Mouse (Mus musculus): ENCODE measurements around the gene Megf8.

The Megf8 gene

DNA sequence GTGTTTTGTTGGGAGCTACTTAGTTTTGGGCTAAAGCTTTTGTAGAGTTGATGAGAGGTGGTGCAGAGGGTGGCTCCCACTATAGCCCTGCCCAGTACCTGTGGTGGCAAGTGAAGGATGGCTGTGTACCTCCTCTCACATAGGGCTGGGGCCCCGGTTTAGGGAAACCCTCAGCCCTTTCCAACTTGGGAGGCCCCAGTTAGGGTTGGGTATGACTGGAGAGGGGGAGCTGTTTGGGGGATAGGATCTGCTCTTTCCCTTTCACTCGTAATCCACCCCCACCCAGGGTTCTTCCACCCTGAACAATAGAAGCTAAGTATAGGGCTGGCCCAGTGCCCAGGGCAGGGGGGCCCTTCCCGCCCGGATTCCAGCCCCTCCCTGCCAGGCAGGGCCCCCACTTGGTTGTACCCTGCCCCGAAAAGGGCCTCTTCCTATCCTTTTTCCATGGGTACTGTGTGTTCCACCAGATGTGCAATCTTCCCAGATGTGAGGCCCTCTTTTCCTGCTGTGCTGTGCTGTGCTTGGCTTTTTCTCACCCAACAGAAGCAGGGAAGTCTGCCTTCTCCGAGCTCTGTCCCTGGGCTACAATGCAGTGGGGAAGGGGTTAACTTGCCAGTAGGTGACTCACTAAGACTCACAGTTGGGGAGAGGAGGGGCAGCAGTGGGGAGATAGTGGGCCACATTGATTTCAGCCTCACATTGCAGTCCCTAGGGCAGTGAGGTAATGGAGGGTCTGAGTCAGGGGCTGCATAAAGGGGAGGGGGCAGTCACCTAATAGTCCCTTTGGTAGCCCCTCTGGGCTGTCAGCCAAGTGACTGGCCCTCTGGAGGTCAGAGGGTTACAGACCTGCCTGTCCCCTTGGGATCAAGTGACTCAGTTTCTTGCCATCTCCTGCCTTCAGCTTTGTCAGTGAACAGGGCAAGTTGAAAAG lies 36.8 kb upstream of the Megf8 start:
- DNase-seq: peak; percentile 57 to 61

DNA sequence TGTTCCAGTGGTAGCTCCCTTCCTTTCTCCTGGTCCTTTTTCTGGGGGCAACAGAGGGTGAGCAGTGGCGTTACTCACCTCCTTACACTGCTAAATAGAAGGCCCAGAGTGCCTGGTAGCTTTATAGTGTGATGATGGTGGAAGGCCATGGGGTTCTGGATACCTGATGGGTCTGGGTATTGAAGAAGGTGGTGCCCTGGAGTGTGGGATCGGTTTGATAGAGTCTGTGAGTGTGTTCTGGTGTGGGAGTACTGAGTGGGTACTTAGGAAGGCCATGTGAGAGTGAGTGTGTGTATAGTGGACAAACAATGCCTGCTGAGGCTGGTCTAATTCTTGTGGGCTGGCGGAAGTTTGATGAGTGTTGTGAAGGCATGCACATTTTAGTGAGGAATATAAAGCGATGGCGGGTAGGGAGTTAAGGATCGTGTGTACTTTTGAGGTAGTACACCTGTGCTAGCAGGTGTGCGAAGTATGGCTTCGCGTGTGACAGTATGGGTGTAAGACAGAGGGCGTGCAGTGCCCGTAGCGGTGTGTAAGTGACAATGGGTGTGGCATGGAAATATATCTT lies 35.7 kb upstream of the Megf8 start:
- no peak for DNase-seq

DNA sequence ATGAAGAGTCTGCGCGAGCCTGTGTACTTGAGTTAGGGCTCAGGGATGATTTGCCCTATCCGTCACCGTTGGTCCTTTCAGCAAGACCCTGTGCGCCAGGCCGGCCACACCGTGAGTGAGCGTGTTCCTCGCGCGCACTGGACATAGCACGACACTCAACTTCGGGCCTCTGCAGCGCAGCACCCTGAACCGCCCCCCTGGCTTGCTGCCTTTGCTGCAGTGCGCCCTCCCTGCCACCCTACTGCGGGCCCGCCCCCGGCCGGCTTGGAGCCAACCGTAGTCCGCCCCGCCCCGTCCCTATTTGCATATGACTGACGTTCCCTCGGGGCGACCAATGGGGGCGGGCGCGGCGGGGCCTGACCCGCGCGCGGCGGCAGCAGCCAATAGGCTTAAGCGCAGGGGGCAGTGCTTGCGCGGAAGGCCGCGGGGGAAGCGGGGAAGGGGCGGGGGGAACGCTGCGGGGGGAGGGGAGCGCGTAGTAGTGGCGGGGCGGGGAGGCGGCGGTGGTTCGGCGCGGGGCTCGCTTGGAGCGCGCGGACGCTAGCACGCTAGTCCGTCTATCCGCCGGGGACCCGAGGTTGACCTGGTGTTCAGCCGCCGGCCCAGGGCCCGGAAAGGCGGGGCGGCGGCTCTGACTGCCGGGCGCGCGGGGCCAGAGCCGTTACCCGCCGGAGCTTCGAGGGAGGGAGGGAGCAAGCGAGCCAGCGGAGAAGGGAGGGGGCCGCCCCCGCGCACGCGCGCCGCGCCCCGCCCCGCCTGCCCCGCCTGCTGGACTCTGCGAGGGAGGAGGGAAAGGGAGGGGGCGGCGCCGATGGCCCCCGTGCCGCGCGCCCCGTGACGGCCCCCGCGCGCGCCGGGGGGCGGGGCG lies 35.0 kb upstream of the Megf8 start:
- peak; percentile 97 to 98 for DNase-seq

DNA sequence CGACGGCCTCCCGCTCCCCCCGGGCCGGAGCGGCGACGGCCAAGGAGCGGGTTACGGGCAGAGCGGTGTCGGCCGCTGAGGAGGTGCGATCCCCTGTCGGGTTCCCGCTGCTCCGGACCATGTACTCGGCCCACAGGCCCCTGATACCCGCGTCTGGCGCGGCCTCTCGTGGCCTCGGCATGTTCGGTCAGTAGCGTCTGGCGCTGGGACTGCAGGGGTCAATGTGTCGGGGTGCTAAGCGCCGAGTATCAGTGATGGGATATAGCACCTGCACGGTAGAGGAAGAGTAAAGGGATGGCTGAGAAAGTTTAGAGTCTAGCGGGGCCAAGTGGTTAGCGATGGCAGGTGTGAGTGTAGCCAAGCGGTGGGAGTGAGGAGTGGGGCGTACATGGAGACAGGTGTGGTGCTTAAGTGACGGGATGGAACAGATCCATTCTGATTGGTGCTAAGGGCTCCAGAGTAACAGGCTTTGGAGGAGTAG lies 34.2 kb upstream of the Megf8 start:
- peak in 1 of 2 experiments; percentile 47 for DNase-seq

DNA sequence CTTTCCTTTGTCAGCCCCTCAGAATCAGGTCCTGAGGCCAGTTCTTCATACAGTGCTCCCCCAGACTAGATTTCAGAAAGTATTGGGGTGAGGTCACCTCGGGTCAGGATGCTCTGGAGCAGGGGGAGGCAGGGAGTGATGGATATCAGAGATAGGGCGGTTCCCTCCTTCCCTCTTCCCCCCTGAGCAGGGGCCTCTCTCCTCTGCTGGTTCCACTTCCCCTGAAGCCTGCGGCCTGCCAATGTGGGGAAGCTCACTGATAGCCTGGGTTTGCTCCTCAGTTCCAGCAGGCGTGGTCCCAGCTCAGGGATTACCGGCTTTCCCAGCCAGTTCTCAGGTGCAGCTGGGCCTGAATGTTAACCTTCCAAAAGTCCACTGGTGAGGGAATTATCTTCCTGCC lies 33.3 kb upstream of the Megf8 start:
- no peak for DNase-seq

DNA sequence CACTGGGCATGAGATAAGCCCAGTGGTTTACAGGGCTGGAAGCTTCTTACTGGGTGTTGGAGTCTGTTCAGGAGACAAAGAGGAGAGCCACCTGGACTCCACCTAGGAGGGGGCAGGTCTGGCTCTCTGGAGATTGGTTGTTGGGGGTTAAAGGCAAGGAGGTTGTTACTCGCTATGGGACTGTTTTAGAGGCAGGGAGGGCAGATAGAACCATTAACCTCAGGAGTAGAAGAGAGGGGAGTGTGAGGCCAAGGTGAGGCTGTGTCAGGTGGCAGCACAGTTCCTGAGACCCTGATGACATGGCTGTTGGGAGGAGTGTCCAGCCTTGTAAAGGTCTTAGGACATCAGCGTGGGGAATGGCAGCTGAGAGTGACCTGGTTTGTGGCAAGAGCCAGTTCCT lies 32.8 kb upstream of the Megf8 start:
- no peak for DNase-seq

DNA sequence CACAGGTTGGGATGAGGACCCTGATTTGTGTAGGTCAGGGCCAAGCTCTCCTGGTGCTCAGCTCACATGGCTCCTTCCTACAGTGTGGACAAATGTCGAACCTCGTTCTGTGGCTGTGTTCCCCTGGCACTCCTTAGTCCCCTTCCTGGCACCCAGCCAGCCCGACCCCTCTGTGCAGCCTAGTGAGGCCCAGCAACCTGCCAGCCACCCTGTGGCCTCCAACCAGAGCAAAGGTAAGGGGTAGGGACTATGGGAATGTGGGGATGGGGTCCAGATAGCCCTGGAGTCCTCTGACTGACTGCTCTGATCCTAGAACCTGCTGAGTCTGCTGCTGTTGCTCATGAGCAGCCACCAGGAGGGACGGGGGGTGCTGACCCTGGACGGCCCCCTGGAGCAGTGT lies 32.2 kb upstream of the Megf8 start:
- no peak for DNase-seq

DNA sequence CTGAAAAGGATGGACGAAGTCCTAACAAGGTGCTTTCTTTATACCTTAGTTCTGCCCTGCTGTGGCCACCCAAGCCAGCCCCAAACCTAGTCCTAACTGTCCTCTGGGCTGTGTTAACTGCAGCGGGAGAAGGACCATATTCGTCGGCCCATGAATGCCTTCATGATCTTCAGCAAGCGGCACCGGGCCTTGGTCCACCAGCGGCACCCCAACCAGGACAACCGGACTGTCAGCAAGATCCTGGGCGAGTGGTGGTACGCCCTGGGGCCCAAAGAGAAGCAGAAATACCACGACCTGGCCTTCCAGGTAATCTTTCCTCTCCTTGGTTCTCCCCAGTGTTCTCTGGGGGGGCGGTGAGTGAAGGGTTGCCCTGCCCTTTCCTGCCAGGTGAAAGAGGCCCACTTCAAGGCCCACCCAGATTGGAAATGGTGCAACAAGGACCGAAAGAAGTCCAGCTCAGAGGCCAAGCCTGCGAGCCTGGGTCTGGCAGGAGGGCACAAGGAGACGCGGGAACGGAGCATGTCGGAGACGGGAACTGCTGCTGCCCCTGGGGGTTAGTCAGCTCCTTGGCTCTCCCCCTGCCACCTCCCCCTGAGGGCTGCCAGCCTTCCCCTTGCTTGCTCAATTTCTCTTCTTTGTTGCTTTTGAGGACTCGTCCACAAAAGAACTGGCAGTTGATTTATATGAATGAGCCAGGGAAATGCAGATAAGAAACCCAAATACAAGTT lies 31.3 kb upstream of the Megf8 start:
- DNase-seq: no peak

DNA sequence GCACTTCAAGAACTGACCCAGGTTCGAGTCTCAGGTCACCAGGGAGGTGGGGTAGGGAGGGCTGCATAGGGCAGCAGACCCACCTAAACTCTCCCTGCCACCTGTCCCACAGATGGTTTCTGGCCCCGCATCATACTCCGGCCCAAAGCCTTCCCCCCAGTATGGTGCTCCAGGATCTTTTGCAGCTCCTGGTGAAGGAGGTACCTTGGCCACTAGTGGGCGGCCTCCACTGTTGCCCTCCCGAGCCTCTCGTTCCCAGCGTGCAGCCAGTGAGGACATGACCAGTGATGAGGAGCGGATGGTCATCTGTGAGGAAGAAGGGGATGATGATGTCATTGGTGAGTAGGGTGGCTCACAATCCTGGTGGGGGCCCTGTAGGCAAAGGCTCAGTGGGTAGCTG lies 30.0 kb upstream of the Megf8 start:
- no peak for DNase-seq

DNA sequence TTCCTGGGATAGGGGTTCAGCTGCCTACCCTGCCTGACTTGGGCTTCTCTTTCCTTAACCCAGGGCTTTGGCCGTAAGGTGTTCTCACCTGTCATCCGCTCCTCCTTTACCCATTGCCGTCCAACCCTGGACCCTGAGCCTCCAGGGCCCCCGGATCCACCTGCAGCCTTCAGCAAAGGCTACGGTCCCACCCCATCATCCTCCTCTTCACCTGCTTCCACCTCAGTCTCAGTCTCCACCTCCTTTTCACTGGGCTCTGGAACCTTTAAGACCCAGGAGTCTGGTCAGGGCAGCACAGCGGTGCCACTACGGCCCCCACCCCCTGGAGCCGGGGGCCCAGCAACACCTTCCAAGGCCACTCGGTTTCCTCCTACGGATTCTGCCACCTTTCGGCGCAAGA lies 29.0 kb upstream of the Megf8 start:
- no peak for DNase-seq

DNA sequence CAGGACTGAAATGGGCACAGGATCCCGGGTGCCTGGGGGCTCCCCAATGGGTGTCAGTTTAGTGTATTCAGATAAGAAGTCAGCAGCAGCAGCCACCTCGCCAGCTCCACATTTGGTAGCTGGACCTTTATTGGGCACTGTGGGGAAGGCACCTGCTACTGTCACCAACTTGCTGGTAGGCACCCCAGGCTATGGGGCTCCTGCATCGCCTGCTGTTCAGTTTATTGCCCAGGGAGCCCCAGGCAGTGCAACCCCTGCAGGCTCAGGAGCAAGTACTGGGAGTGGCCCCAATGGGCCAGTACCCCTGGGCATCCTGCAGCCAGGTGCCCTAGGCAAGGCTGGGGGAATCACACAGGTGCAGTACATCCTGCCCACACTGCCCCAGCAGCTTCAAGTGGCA lies 28.2 kb upstream of the Megf8 start:
- no peak for DNase-seq

DNA sequence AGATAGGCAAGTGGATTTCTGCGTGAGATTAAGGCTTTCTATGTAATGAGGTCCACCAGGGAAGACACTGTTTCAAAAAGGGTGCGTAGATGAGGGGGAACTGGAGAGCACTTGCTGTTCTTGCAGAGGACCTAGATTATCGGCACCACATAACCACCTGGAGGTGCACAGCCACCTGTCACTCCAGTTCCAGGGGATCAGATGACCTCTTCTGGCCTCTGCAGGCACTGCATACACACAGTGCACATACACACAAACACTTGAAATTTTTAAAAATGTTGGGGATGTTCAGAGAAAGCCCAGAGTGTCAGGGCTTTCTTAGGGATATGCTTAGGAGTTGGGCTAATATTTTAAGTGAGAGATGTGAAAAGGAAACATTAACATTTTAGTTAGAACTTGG lies 27.0 kb upstream of the Megf8 start:
- DNase-seq: no peak

DNA sequence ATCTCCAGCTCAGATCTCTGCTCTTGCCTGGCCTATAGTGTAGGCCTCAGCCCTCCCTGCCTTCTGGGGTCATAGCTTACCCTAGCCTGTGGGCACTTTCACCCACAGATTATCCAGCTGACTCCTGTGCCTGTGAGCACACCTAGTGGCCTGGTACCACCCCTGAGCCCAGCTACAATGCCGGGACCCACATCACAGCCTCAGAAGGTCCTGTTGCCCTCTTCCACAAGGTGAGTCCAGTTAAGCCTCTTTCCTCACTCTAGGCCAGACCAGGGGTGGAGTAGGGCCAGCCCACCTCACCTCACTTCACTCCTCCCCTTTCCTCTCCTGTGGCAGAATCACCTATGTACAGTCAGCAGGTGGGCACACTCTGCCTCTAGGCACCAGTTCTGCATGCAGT lies 26.5 kb upstream of the Megf8 start:
- DNase-seq: no peak

DNA sequence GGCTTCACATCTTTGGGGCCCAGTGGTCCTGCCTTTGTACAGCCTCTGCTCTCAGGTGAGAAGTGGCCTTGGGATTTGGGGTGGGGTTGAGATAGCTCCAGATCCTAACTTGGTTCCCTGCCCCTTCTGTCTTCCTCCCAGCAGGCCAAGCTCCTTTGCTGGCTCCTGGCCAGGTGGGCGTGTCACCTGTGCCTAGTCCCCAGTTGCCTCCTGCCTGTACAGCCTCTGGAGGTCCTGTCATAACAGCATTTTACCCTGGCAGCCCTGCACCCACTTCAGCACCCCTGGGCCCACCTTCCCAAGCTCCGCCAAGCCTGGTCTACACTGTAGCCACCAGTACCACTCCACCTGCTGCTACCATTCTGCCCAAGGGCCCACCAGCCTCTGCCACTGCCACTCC lies 26.1 kb upstream of the Megf8 start:
- peak in 1 of 2 experiments; percentile 72 for DNase-seq

DNA sequence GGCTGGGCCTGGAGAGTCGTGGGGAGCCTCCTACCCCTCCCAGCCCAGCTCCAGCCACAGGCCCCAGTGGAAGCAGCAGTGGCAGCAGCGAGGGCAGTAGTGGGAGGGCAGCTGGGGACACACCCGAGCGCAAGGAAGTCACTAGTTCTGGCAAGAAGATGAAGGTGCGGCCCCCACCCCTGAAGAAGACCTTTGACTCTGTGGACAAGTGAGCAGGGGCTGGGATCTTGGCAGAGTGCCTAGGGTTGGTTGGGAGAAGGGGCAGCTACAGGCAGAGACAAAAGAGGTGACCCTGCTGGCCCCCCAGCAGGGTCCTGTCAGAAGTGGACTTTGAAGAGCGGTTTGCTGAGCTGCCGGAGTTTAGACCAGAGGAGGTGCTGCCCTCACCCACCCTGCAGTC lies 24.9 kb upstream of the Megf8 start:
- no peak for DNase-seq

DNA sequence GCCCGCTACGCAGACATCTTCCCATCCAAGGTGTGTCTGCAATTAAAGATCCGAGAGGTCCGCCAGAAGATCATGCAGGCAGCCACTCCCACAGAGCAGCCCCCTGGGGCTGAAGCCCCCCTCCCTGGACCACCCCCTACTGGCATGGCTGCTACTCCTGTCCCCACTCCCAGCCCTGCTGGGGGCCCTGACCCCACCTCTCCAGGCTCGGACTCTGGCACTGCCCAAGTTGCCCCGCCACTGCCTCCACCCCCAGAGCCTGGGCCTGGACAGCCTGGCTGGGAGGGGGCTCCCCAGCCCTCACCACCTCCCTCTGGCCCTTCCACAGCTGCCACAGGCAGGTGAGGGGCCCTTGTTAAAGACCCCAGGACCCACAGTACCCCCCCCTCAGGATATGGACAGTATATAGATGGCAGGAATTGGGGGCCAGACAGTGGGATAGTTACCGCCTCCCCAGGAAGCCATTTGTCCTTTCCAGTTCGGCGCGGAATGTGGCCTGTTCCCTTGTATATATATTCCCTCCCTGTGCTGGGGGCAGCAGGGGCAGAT lies 23.7 kb upstream of the Megf8 start:
- DNase-seq: no peak

DNA sequence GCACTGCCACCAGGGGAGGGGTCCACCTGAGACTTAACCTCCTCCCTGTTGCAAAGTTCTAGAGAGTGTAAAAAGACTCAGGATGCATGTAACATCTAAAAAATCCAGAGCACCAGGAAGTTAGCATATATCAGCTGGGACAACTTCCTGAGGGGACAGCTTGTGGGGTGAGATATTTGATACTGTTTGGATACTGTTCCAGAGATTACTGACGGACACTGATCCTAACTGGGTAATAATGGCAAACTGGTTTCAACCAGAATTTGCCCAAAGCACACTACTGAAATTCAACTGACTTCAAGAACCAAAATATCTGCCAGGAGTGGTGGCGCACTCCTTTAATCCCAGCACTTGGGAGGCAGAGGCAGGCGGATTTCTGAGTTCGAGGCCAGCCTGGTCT lies 22.5 kb upstream of the Megf8 start:
- DNase-seq: no peak

DNA sequence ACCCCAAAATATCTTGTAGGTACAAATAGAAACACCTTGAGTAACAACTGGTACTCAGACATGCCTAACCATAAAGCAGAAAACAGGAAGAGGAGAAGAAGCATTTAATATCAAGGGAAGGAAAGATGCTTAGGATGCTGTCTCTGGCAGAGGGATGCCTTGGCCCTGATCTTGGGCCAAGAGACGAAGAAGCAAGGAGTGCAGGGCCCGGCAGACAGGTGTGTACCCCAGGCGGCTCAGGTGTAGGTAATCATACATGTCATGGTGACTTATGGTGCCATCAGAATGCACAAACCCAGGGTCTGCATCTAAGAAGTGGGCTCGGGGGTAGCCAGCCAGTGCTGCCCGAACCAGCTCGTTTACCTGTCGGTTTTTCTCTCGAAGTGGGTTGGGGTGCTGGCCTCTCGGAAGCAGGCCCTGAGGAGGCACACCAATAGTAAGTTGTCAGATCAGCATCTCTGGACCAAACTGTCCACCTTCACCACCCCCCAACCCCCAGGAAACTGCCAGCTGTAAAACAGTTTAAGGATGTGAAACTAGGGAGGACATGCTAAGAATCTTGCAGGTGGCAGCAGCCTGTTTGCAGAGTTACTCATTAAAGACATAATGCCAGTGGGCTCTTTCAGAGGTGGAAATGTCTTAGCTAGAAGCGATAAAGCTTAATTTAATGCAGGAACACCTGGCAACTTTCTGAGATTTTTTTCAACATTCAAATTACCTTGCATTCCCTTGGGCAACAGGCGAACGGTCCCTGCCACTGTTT lies 21.8 kb upstream of the Megf8 start:
- no peak for DNase-seq

DNA sequence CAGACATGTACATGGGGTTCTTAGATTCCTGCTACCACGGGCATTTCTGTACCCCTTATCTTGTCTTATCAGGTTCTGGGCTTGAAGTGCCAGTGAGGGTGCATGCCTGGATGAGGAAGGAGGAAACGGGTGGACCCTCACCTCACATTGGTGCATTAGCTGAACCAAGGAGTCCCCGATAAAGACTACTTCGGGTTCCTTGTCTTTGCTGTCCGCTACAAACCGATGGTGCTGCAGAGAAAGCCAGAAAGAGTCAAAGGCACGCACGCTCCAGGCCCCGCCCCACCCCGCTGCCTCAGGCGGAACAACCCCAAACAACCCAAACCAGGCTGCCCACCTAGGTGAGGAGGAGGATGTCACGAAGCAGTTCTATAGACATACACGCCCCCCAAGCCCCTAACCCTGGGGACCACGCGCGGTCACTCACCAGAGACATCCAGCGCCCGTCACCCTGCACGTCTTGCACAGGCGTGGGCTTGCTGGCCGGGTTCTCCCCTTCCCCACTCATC lies 20.0 kb upstream of the Megf8 start:
- DNase-seq: no peak

DNA sequence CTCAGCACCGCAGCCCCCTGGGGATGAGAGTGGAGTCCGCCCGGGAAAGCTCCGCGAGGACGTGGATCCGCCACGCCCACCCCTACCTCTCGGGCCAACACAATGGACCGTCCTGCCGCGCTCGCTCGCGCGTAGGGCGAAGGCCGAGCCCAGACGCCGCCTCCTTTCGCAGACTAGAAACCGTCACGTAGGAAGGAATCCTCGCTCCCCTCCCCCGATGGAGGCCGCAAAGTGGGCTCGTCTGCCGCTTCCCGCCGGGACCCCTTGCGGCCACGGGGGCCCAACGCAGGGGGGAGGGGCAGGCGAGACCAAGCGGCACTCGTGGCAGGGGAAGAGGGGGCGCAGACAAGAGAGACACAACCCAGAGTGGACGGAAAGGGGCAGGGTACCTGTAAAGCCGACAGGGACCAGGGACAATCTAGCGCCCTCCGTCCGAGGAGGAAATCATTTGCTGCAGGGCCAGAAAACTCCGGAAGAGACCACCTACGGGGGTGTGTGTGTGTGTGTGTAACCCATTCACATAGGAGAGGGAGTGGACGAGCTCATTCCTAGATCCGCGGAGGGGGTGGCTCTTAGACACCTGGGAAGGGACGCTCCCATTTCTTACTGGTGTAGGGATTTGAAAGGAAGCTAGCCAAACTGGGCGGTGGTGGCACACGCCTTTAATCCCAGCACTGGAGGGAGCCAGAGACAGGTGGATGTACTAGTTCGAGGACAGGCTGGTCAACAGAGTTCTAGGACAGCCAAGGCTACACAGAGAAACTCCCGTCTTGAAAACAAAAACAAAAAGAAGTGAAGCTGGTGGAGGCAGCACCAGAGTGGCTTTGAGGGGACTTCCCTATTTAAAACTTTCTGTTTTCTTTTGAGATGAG lies 19.3 kb upstream of the Megf8 start, which contains the start of gene Pafah1b3:
Pafah1b3 (minus strand) TSS at position 533 of the 872 bp plus-strand sequence.
- DNase-seq: peak; percentile 83 to 87
